Mouse (Mus musculus): ENCODE measurements around the gene Klhl26.
"Not testable (repeated sequence)": the region's sequence is repeated elsewhere in the genome, so short reads cannot be mapped to it uniquely, and the experiment has no call there.

Gene Klhl26

GRCm38 (mm10) chr8:70476333-70477268 is at the start of gene Klhl26:
TSS of gene Klhl26 (minus strand) at chr8:70476968.
- DNase-seq = peak; percentile 97 to 98

GRCm38 (mm10) chr8:70522592-70523403 is 46.0 kb upstream of the Klhl26 start:
- peak; percentile 97 for DNase-seq

- no peak for DNase-seq
Measured at GRCm38 (mm10) chr8:70519606-70520005, 42.8 kb upstream of the Klhl26 start.

- DNase-seq = no peak
Measured at GRCm38 (mm10) chr8:70519043-70519442, 42.3 kb upstream of the Klhl26 start.

GRCm38 (mm10) chr8:70517940-70518643 is 41.3 kb upstream of the Klhl26 start:
- no peak for DNase-seq

GRCm38 (mm10) chr8:70513441-70513840 is 36.7 kb upstream of the Klhl26 start:
- DNase-seq = no peak

- no peak for DNase-seq
Measured at GRCm38 (mm10) chr8:70512253-70512903, 35.6 kb upstream of the Klhl26 start.

- DNase-seq = no peak
Measured at GRCm38 (mm10) chr8:70511770-70512169, 35.0 kb upstream of the Klhl26 start.

- DNase-seq = not testable (repeated sequence)
Measured at GRCm38 (mm10) chr8:70511174-70511573, 34.4 kb upstream of the Klhl26 start.

GRCm38 (mm10) chr8:70510228-70510915 is 33.6 kb upstream of the Klhl26 start, which contains the start of gene Uba52:
TSS of gene Uba52 (minus strand) at chr8:70510801.
- DNase-seq = peak; percentile 96 to 97

- no peak for DNase-seq
Measured at GRCm38 (mm10) chr8:70509281-70509952, 32.6 kb upstream of the Klhl26 start.

GRCm38 (mm10) chr8:70507027-70507393 is 30.2 kb upstream of the Klhl26 start:
- DNase-seq = no peak

- DNase-seq = peak; percentile 94 to 96
Measured at GRCm38 (mm10) chr8:70506328-70507026, 29.7 kb upstream of the Klhl26 start, which contains the start of gene Rex1bd. TSS of gene Rex1bd (minus strand) at chr8:70506752.

GRCm38 (mm10) chr8:70505698-70506327 is 29.0 kb upstream of the Klhl26 start:
- DNase-seq = no peak

- DNase-seq = peak; percentile 65 to 76
Measured at GRCm38 (mm10) chr8:70504851-70505250, 28.1 kb upstream of the Klhl26 start.

GRCm38 (mm10) chr8:70504291-70504716 is 27.5 kb upstream of the Klhl26 start:
- DNase-seq = peak; percentile 59 to 61

GRCm38 (mm10) chr8:70503062-70503750 is 26.4 kb upstream of the Klhl26 start:
- DNase-seq = peak in 1 of 2 experiments; percentile 62

- DNase-seq = no peak
Measured at GRCm38 (mm10) chr8:70502540-70502939, 25.8 kb upstream of the Klhl26 start.

All from kidney, adult 8-10 months (tissue).